Mouse (Mus musculus) lung, adult 2 months (tissue): ENCODE measurements around the gene Elk1. TPM values are rescaled to one million over a fixed set of nuclear protein-coding genes. Genes with fewer than 3 reads are reported as not detected.

Experiments
- DNase-seq: peaks from one replicate; pipeline ENCODE4 v3.0.0; 2022
- H3K4me1 ChIP-seq: fragments of 200-500 bp; 2 replicates; pipeline ENCODE4 v1.6.1; 2011; ENCODE audit warnings: low read length; ENCODE audit not compliant: control insufficient read depth, insufficient read depth
- H3K4me3 ChIP-seq: fragments of 200-500 bp; replicated peaks from 2 replicates; pipeline ENCODE3; 2011; ENCODE audit warnings: low read depth, mild to moderate bottlenecking, control low read depth, low read length; ENCODE audit errors: extremely low read depth
- CTCF ChIP-seq: fragments of 200-500 bp; IDR thresholded peaks from 2 replicates; pipeline ENCODE4 v1.5.1; 2011; ENCODE audit warnings: mild to moderate bottlenecking, low read length, control low read depth; ENCODE audit not compliant: insufficient read depth
- POLR2A ChIP-seq: fragments of 200-500 bp; IDR thresholded peaks from 2 replicates; pipeline ENCODE4 v1.6.1; 2011; ENCODE audit warnings: low read depth, mild to moderate bottlenecking, control low read depth, low read length, borderline replicate concordance; ENCODE audit errors: extremely low read depth
- WGBS: fragments of 180-500 bp; shearing (Covaris S2); methylation state at CpG from one replicate; pipeline ENCODE4 v1.1.7; 2018; 5-methylcytosine and 5-hydroxymethylcytosine counted together
- polyA plus RNA-seq: library from polyadenylated mRNA; depleted of rRNA; stranded (reverse); fragments of >200 nt; gene quantifications from 2 replicates; pipeline ENCODE4 v1.2.3, GENCODE M21; 2012; rRNA removed

Gene Elk1
- polyA plus RNA-seq, result 11.5 and 13.5 TPM in 2 replicates

DNA sequence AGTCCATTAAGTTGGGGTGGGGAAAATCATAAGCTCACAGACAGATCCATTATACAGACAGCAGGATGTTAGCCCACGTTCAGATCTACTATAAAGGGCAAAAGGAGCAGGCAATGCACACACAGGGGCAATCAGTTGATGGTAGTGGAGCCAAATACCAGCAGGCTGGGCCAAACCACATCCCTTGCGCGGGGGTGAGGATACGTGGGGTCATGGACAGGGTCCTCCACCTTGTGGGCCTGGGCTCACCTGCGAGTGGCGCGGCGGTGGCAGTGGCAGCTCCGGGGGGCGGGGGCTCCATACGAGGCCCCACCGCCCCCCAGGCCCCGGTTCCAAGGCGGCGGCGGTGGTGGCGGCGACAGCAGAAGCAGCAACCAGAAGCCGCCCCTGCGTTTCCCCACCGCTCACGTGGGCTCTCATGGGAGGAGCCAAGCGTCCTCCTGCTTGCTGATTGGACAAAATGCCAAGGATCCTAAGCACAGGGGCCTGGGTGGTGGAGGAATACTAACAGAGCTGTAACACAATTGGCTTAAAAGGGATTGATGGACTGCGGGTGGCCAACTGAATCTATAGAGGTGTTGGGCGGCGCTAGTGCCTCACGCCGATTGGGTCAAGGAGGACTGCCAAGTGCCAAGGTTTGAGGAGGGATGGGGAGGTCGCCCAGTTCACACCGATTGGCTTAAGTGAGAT is at the start of gene Elk1:
Gene Elk1 (minus strand): TSS at position 418 of the 690 bp plus-strand sequence.
- WGBS, result 20% methylated on average over 29 of the region's 30 CpGs
- TF ChIP-seq POLR2A (no peak), CTCF (no peak)
- peak; percentile 69 for DNase-seq
- peak within 1 kb of the TSS; percentile 73 for H3K4me3 ChIP-seq
- H3K4me1 ChIP-seq, result no peaks in the 10 kb centered on the region; the same call in 1 of the 2 replicates

DNA sequence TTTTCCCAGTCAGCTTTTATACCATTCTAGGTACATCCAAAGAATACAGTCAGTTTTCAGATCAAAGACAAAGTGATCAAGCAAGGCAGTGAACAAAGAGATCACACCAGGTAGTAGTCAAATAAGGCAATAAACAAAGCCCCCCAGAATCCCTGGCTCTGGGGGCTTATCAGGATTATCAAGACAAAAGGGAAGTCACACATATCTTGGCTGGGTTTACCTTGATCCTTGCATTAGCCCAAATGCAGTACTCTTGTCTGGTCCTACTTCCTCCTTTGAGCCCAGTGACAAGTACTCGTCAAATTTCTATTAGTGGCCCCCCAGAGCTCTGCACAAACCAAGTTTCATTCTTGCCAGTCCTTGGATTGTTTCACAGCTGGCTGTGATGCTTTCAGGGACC is 30.5 kb upstream of the Elk1 start:
- no peak for DNase-seq
- 27% methylated on average over 1 of the region's 1 CpGs for WGBS
- no peak overlapping the region for H3K4me3 ChIP-seq
- H3K4me1 ChIP-seq, result no peaks in the 10 kb centered on the region
- TF ChIP-seq POLR2A (no peak), CTCF (no peak)

DNA sequence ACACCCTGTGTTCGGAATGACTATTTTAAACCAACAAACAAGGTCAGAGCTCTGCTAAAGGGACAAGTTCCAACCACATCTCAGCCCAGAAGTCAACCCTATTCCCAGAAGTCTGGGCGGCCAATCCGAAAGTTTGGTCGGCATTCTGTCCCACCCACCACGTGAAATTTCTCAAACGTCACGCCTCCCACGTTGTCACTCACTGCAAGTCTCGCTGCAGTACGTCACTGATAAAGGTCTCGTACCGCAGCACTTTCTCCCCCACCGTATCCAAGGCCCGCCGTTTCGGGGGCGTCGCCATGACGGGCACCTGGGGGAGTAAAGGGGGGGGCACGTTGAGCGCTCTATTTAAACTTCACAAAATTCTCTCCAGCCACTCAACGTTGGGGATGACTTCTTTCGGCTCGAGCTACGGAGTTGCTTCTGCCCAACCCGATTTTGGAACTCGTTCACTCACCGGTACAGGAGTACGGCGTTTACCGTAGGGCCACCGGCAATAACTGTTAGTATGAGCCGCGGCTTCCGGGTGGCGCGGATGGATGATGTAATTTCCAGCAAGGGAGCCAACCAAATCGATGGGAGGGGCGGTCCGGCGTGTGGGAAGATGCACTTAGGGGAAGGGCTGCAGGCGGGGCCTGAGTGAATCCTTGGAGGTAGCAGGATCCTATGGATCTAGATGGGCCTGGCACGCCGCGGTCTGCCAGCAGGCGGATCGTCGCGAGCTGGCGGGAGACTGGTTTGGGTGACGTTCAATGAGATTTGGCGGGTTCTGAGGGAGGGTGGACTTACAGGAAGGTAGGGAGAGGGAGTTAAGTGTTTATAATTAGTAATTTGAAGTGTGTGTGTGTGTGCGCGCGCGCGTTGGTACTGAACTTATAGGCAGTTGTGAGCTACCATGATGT is 11.3 kb upstream of the Elk1 start, which contains the start of gene Uxt:
Gene Uxt (minus strand): TSS at position 541 of the 902 bp plus-strand sequence.
- Histone ChIP-seq H3K4me1 (no peaks in the 10 kb centered on the region), H3K4me3 (peak within 1 kb of the TSS; percentile 98)
- 30% methylated on average over 57 of the region's 57 CpGs for WGBS
- TF ChIP-seq CTCF (no peak), POLR2A (peak; percentile 46; the same call in 1 of the 2 replicates)
- peak; percentile 81 for DNase-seq

DNA sequence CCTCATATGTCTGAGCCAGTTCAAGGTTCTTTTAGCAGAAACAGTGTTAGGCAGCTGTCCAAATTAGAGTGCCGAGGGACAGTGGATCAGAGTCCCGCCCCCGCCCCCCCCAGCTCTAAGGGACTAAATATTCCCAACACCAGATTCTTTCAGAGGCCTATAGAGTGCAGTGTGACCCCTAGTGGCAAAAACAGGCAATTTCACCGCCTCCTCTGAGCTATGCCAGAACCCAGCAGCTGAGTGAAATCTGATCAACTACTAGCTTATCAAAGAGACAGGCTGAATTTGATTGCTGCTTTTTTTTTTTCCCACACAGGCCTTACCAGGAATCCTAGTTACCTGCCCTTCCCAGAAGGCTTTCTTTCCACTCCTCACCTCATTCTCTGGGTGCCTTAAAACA is 4.4 kb downstream of the Elk1 start:
- WGBS, result 14% methylated on average over 4 of the region's 4 CpGs
- Histone ChIP-seq H3K4me1 (no peaks in the 10 kb centered on the region; the same call in 1 of the 2 replicates), H3K4me3 (no peak overlapping the region)
- DNase-seq, result peak; percentile 21
- TF ChIP-seq POLR2A (no peak), CTCF (peak; percentile 39)

DNA sequence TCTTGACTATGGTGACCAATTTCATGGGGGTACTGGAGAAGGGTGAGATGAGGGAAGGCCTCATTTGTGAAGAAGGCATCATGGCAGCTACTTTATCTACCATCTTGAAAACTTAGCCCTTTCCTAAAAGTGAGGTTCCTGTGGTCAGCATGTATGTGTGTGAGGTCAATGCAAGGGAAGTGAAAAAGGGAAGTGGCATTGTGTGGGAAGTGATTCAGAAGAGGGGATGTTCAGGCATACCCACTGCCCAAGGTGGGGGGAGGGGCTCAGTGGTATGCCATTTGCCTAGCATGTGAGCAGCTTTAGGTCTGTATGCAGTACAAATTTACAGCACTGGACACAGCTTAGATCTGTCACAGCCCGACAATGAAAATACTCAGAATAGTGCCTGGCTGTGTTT is 18.4 kb downstream of the Elk1 start:
- DNase-seq, result no peak
- WGBS, result 85% methylated on average over 1 of the region's 1 CpGs
- TF ChIP-seq CTCF (no peak), POLR2A (no peak)
- no peaks in the 10 kb centered on the region for H3K4me1 ChIP-seq
- H3K4me3 ChIP-seq, result no peak overlapping the region

DNA sequence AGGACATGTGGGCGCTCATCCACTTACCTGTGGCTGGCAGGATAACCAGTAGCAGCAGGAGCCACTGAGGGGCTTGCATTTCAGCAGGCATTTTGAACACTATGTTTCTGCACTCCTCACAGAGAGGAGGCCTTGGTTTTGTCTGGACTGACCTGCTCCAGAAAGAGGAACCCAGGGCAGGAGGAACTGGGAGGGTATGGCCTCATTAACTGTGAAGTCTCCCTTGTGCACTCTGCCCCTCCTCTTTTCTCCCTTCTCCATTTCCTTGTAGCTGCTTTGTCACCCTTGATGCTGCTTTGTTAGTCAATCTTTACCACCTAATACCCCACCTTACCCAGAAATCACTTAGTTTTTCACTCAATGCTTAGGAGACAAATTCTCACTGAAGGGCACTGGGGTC is 19.0 kb downstream of the Elk1 start, which contains the start of gene Cfp:
Gene Cfp (minus strand): TSS at position 192 of the 400 bp plus-strand sequence.
- H3K4me3 ChIP-seq, result no peak within 1 kb of the TSS
- no peaks in the 10 kb centered on the region for H3K4me1 ChIP-seq
- no peak for TF ChIP-seq CTCF
- TF ChIP-seq POLR2A, result no peak
- no peak for DNase-seq
- 71% methylated on average over 1 of the region's 1 CpGs for WGBS

DNA sequence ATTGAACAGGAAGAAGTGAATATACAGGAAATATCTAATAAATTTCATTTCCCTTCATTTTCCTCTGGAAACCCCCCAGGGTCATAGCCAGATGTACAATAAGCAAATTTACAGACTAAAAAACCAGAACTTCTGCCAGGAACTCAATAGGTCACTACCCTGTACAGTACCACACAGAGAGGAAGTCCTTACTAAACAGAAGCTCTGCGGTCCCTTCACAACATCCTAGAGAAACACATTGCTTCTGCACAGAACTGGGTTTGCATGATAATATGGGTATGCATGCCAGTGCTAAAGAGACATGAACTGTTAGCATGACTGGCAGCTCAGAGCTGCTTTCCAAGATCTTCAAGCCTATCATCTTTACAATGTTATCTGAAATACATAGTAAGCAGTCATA is 20.5 kb downstream of the Elk1 start:
- no peak for TF ChIP-seq POLR2A
- no peak for TF ChIP-seq CTCF
- Histone ChIP-seq H3K4me3 (no peak overlapping the region), H3K4me1 (no peaks in the 10 kb centered on the region)
- WGBS, result 63% methylated on average over 1 of the region's 1 CpGs
- DNase-seq, result no peak

DNA sequence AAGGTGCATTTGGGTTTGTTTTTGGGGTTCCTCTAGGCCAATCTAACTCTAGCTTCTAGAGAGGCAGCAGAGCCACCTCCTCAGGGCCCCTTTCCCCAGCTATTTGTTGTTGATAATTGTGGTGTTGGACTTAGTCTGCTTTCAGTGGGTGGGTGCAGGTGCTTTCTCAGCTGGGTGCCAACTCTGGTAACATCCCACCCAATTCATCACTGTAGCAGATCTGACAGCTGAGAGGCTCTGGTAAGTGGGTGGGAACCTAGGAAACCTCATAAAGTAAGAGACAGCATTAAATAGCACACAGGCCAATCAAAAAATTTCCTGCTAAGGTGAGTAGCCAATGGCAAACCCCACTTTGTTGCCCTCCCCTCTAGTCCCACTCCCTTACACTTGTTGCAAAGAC is 25.4 kb downstream of the Elk1 start:
- no peaks in the 10 kb centered on the region; the same call in 1 of the 2 replicates for H3K4me1 ChIP-seq
- no peak for TF ChIP-seq POLR2A
- TF ChIP-seq CTCF, result no peak
- no peak for DNase-seq
- H3K4me3 ChIP-seq, result no peak overlapping the region

DNA sequence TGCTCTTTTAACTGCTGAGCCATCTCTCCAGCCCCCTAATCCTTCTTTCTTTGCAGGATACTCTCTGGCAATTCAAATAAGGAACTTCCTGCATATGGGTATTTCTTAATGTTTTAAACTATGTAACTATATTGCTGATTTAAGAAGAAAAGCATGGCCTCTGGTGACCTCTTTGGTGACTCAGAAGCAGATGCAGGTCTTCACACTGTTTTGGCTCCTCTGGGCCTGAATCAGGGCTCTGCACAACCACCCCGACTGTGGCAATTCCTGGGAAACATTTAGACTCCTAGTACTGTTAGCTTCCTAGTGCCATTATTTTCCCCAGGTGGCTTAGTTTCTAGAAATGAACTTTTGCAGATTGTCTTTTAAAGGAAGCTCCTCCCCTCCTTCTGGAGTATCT is 26.9 kb downstream of the Elk1 start:
- TF ChIP-seq POLR2A, result no peak
- TF ChIP-seq CTCF, result no peak
- no peak overlapping the region for H3K4me3 ChIP-seq
- H3K4me1 ChIP-seq, result no peaks in the 10 kb centered on the region; the same call in 1 of the 2 replicates
- 67% methylated on average over 1 of the region's 1 CpGs for WGBS
- no peak for DNase-seq
